Mouse (Mus musculus): ENCODE data around the gene Gpr83. TPM values are rescaled to one million over a fixed set of nuclear protein-coding genes. Genes with fewer than 3 reads are reported as not detected.

Gene Gpr83
- polyA plus RNA-seq, 1 experiment from 2014 or later: 0.90 TPM

GRCm38 (mm10) chr9:14912037-14912436 is 52.0 kb downstream of the Gpr83 start:
- Histone ChIP-seq H3K27me3 (replicated peaks) (no peaks in the 10 kb centered on the region), H3K9me3 (0 out of 2 replicates have a peak, but pooled peaks cover 2% of the 10 kb centered on the region), H3K27ac (no peak overlapping the region), H3K4me2 (replicated peaks) (no peak overlapping the region), H3K9ac (no peak overlapping the region), H3K36me3 (no peaks in the 10 kb centered on the region), H3K4me3 (no peak overlapping the region), H3K4me1 (peaks cover 7% of the 10 kb centered on the region)
- no peak for ATAC-seq (ENCODE audit: low FRiP score, low read depth)
- 87% methylated on average over 2 of the region's 2 CpGs for WGBS

DNA sequence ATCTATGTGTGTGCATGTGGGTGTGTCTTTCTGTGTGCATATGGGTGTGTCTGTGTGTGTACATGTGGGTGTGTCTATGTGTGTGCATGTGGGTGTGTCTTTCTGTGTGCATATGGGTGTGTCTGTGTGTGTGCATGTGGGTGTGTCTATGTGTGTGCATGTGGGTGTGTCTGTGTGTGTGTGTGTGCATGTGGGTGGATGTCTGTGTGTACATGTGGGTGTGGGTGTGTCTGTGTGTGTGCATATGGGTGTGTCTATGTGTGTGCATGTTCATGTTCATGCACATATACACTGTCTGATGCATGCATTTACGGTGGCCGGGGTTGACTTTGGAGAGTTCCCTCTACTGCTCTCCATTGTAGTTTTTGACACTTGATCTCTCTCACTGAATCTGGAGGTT is 57.7 kb downstream of the Gpr83 start:
- H3K4me1 ChIP-seq: no peaks in the 10 kb centered on the region

GRCm38 (mm10) chr9:14918825-14919668 is 59.0 kb downstream of the Gpr83 start:
- Histone ChIP-seq H3K9ac (no peak overlapping the region), H3K4me3 (no peak overlapping the region), H3K27ac (no peak overlapping the region), H3K4me1 (no peaks in the 10 kb centered on the region), H3K27me3 (replicated peaks) (no peaks in the 10 kb centered on the region), H3K9me3 (0 out of 2 replicates have a peak, but pooled peaks cover 2% of the 10 kb centered on the region), H3K36me3 (no peaks in the 10 kb centered on the region), H3K4me2 (replicated peaks) (no peak overlapping the region)
- ATAC-seq (ENCODE audit: low FRiP score, low read depth): no peak
- 56% methylated on average over 5 of the region's 5 CpGs for WGBS

More for the DNA sequence above, 57.7 kb downstream of the Gpr83 start:
- no peak overlapping the region for H3K4me3 ChIP-seq
- ATAC-seq (ENCODE audit: low FRiP score, low read depth): no peak
- H3K4me2 ChIP-seq (replicated peaks): no peak overlapping the region
- 0 out of 2 replicates have a peak, but pooled peaks cover 2% of the 10 kb centered on the region for H3K9me3 ChIP-seq
- no peaks in the 10 kb centered on the region for H3K27me3 ChIP-seq (replicated peaks)
- H3K27ac ChIP-seq: no peak overlapping the region
- WGBS: 97% methylated on average over 2 of the region's 2 CpGs
- no peak overlapping the region for H3K9ac ChIP-seq
- H3K36me3 ChIP-seq: no peaks in the 10 kb centered on the region

Other genes starting within 250 kb of the Gpr83 start
- 13.5 and 13.8 TPM in 2 replicates for gene Amotl1, start 215.2 kb upstream of the Gpr83 start, polyA plus RNA-seq (2016; fragmentation: Nextera tagmentation; extraction: Ambion mirVana)
- 0.57 and 0.61 TPM in 2 replicates for gene Piwil4, start 119.5 kb upstream of the Gpr83 start, polyA plus RNA-seq (2016; fragmentation: Nextera tagmentation; extraction: Ambion mirVana)
- gene Fut4, start 107.8 kb upstream of the Gpr83 start, polyA plus RNA-seq (2016; fragmentation: Nextera tagmentation; extraction: Ambion mirVana): 1.8 and 2.2 TPM in 2 replicates
- 0.56 TPM in 1 of 2 replicates, not detected in the other for gene 1700012B09Rik, start 89.2 kb upstream of the Gpr83 start, polyA plus RNA-seq (2016; fragmentation: Nextera tagmentation; extraction: Ambion mirVana)
- 19.7 and 21.9 TPM in 2 replicates for gene Mre11a, start 75.6 kb upstream of the Gpr83 start, polyA plus RNA-seq (2016; fragmentation: Nextera tagmentation; extraction: Ambion mirVana)
- gene Ankrd49, start 75.4 kb upstream of the Gpr83 start, polyA plus RNA-seq (2016; fragmentation: Nextera tagmentation; extraction: Ambion mirVana): 41.8 and 45.1 TPM in 2 replicates
- gene Izumo1r, start 43.7 kb downstream of the Gpr83 start, polyA plus RNA-seq (2016; fragmentation: Nextera tagmentation; extraction: Ambion mirVana): not detected in 2 replicates
- 132 and 139 TPM in 2 replicates for gene Panx1, start 185.3 kb downstream of the Gpr83 start, polyA plus RNA-seq (2016; fragmentation: Nextera tagmentation; extraction: Ambion mirVana)

Data from neural tube, embryonic 12.5 days (tissue).